Mouse (Mus musculus): ENCODE results near the gene Artn.
A peak's percentile ranks its signal among the peaks of the same experiment; 100 is the strongest.

The Artn gene

GRCm38 (mm10) chr4:117918261-117918660, 11.3 kb downstream of the Artn start:
- DNase-seq = peak; percentile 38

DNA sequence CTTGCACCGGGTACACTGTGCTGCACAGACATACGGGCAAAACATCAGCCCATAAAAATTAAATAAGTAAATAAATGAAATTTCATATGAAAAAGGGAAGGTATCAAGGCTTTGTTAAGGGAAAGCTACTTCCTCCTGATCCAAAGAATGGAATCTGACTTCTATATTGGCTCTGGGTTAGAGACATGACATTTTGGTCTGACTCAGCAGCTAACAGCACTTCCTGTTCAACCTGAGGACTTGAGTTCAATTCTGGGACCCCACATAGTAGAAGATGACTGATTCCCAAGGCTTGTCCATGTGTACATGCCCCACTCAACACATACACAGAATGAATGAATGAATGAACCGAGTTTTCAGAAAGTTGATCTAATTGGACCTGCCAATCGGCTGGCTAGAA, 11.7 kb downstream of the Artn start:
- no peak for DNase-seq

- no peak for DNase-seq
Measured at GRCm38 (mm10) chr4:117917402-117917801, 12.2 kb downstream of the Artn start.

- DNase-seq = no peak
Measured at GRCm38 (mm10) chr4:117916386-117916785, 13.2 kb downstream of the Artn start.

GRCm38 (mm10) chr4:117915489-117916105, 14.0 kb downstream of the Artn start:
- DNase-seq = no peak

DNA sequence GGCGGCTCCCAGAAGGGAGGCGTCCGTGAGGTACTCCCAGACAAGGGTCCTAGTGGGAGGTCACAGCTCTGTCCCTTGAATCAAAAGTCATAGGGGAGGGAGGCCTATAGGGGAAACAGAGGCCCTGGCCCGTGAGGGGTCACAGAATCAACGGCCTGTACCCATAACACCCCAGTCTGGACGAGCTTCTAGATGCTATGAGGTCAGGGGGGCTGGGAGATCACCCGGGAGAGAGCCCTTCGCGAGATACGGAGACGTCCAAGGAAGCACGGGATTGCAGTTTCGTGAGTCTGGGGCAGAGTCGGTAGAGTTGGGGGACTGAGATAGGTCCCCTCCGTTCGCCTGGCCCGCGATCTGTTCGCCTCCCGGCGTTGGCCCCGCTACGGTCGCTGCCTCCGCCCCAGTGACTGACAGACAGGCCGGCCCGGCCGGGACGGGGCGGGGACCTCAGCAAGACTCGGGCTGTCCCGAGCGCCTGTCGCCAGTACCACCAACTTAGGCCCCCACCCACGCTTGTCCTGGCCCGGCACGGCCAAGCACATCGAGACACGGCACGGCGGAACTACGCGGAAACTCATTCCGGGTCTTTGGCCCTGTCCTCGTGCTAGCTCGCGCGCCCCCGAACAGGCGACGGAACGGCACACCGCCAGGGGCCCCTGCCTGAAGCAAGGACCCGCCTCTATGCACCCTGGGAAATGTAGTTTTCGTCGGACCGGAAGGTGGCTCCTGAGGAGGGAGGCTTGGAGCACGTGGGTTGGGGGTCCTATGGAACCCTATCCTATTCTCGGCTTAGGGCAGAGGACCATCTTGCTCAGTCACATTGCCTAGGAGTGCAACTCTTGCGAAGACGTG, 14.7 kb downstream of the Artn start, which contains the start of gene Ipo13:
TSS of gene Ipo13 (minus strand) at position 409 of the 852 bp plus-strand sequence.
- DNase-seq = peak; percentile 97

GRCm38 (mm10) chr4:117914031-117914430, 15.5 kb downstream of the Artn start:
- DNase-seq = no peak

- peak; percentile 77 for DNase-seq
Measured at GRCm38 (mm10) chr4:117913421-117913820, 16.1 kb downstream of the Artn start.

GRCm38 (mm10) chr4:117912685-117913273, 16.8 kb downstream of the Artn start:
- no peak for DNase-seq

GRCm38 (mm10) chr4:117912131-117912561, 17.4 kb downstream of the Artn start:
- DNase-seq = no peak

- no peak for DNase-seq
Measured at GRCm38 (mm10) chr4:117908834-117909453, 20.6 kb downstream of the Artn start.

DNA sequence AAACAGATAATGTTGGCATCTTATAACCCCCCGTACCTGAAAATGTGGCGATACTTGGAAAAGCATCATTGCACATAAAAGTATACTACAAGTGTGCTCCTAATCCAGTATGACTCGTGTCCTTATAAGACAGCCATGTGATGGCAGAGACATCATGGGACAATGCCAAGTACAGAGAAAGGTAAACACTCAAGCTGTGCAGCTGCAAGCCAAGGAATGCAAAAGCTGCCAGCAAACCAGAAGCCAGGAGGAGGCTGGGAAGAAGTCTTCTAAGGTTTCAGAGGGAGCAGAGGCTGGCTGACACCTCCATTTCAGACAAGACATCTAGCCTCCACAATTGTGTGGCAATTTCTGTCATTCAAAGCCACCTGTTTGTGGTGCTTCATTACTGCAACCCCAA, 23.4 kb downstream of the Artn start:
- peak; percentile 12 for DNase-seq

DNA sequence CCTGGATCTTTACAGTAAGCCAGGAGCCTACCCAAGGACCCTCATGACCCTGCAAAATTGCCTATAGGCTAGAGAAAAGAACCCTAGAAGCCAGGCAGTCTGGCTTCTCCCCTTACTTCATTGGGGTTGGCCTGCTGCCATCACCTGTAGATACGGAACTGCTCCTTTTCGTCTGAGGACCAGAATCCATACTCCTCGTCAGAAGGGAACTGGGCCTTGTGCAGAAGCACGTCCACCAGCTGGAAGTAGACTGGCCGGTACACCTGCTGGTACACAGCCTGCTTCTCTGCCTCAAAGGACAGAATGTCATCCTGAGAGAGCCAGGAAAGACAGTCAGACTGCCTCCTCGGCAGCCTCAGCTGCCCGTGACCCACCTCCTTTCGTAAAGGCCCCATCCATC, 24.8 kb downstream of the Artn start:
- no peak for DNase-seq

- no peak for DNase-seq
Measured at GRCm38 (mm10) chr4:117904094-117904493, 25.5 kb downstream of the Artn start.

- DNase-seq = no peak
Measured at GRCm38 (mm10) chr4:117898111-117898510, 31.5 kb downstream of the Artn start.

DNA sequence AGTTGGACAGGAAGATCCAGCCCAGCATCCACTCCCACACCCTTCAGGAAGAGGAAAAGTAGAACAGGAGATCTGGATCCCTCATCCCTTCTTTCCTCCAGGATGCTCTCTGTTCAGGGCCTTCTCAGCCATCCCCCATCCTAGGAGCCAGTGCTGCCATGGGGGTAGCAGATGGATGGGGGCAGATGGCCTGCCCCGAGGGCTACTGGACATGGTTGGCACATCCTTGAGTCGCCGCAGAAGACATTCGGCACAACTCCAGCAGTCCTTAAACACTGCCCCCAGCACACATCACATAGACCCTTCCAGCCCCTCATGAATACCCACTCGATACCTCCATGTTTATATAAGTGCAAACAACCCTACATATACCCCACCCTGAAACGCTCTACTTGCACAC, 33.5 kb downstream of the Artn start:
- no peak for DNase-seq

DNA sequence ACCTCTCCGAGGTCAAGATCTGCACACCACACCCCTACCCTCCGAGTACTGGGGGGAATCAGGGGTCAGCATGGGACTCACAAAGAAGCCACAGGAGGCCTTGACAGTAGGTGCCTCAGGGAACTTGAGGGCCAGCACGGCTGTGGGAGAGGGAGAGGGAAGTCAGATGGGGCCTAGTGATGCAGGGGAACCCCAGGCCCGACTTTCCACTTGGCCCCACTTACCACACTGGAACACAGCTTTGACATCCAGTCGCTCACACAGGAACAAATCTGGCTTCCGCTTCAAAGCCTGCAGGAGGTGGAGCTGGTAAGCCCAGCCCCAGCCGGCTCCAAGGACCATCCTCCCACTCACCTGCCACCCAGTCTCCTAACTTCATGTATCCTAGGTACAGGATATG, 34.2 kb downstream of the Artn start:
- DNase-seq = no peak

DNA sequence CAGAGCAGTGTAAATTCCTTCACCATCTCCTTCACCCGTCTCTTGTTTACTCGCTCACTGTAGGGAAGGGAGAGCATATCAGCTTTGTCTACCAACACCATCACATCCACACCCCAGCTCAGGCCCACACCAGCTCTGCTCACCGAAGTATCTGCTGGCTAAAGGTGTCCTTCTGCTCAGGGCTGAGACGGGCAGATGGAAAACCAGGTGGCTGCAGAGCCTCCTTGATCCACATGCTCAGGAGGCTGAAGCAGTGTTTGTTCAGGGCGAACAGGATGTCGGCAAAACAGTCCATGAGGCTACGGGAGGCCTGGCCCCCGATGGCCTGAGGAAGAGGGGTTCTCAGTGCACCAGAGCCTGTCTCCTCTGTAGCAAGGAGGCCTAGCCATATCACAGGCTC, 35.0 kb downstream of the Artn start:
- no peak for DNase-seq

GRCm38 (mm10) chr4:117893376-117893775, 36.2 kb downstream of the Artn start:
- peak; percentile 62 for DNase-seq

DNA sequence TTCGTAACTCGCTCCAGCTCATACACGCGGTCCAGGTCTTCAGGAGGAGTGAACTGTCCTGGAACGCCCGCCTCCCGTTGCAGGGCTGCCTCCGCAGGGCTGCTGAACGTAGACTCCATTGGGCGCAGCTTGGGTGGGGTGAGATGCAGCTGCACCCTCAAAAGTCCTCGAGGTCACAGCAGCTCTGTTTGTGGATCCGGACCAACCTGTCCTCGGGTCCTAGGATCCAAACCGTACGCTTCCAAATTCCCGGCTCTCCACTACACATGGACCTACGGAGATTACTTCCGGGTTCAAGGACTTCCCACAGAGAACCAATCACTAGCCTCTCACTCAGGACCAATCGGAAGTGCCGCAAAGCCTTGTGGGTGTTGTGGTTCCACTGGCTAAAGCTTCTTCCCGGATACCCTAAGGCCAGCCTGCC, 37.8 kb downstream of the Artn start, which contains the start of gene Dph2:
TSS of gene Dph2 (minus strand) at position 295 of the 424 bp plus-strand sequence.
- DNase-seq = peak; percentile 82

DNA sequence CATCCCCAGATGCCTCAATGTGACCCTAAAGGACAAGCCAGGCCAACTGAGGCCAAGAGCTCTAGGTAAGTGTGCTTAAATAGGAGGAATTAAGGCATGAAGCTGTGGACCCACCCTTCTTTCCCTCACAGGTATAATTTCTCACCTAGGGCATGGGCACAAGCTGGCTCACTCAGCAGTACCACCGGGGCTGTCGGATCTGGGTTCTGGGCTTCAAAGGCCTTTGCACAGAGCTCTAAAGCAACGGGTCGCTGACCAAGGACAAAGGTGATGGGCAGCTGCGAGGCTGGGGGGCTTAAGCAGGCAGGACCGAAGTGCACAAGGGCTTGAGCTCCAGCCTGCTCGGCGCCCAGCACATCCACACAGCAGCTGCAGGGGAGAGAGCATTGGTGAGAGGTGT, 38.8 kb downstream of the Artn start:
- no peak for DNase-seq

- no peak for DNase-seq
Measured at GRCm38 (mm10) chr4:117890031-117890430, 39.5 kb downstream of the Artn start.

DNA sequence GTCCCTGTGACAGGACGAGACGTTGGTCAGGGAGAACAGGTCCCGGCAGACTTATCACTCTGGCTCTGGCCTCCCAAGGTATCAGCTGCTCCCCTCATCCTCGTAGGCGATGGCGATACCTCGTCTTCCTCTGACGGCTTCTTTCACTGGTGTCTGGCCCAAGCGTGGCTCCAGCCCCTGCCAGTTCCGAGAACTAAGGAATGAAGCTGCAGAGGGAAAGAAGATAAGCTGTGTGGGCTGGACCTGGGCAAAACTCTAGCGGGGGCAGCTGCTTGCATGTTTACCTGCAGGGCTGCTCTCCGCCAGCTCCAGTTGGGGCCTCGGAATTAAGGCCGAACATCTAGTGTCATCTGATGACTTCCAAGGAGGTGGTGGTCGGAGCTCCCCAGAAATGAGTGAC, 40.1 kb downstream of the Artn start:
- no peak for DNase-seq

All from kidney, adult 18-20 months (tissue).